Mouse (Mus musculus) C2C12 (cell line): ENCODE results near the gene 6430571L13Rik. TPM values are rescaled to one million over a fixed set of nuclear protein-coding genes. Genes with fewer than 3 reads are reported as not detected.

Experiments
- H3K27me3 ChIP-seq: one replicate; pipeline ENCODE4 v1.6.1; 2011; ENCODE audit not compliant: control insufficient read depth, insufficient read depth, insufficient read length
- H3K36me3 ChIP-seq: one replicate; pipeline ENCODE4 v1.6.1; 2011; ENCODE audit not compliant: control insufficient read depth, insufficient read depth
- H3K4me3 ChIP-seq: one replicate; pipeline ENCODE4 v1.5.1; 2011; ENCODE audit warnings: mild to moderate bottlenecking, control low read depth; ENCODE audit not compliant: poor library complexity, insufficient read depth, severe bottlenecking
- H3K79me2 ChIP-seq: one replicate; pipeline ENCODE4 v1.6.1; 2011; ENCODE audit not compliant: control insufficient read depth, insufficient read depth
- H3K79me3 ChIP-seq: one replicate; pipeline ENCODE4 v1.6.1; 2011; ENCODE audit warnings: low read depth, control low read depth
- H3ac ChIP-seq: one replicate; pipeline ENCODE3; 2011; ENCODE audit warnings: low read depth; ENCODE audit not compliant: control insufficient read depth, insufficient read length
- CEBPB ChIP-seq: IDR thresholded peaks from one replicate; pipeline ENCODE4 v1.6.1; 2011; ENCODE audit warnings: low read depth, mild to moderate bottlenecking, control low read depth, moderate library complexity
- CTCF ChIP-seq: IDR thresholded peaks from one replicate; pipeline ENCODE4 v1.5.1; 2011; ENCODE audit not compliant: control insufficient read depth, insufficient read depth, insufficient read length
- FOSL1 ChIP-seq: IDR thresholded peaks from one replicate; pipeline ENCODE4 v1.8.0; 2011; ENCODE audit warnings: mild to moderate bottlenecking, low read length; ENCODE audit not compliant: poor library complexity, insufficient read depth, severe bottlenecking
- MAX ChIP-seq: IDR thresholded peaks from one replicate; pipeline ENCODE4 v1.6.1; 2011; ENCODE audit warnings: mild to moderate bottlenecking, control low read depth
- MYOD1 ChIP-seq: IDR thresholded peaks from one replicate; pipeline ENCODE4 v1.6.1; 2011; ENCODE audit warnings: low read depth; ENCODE audit not compliant: control insufficient read depth, insufficient read length
- MYOG ChIP-seq: IDR thresholded peaks from one replicate; pipeline ENCODE4 v1.6.1; 2011; ENCODE audit not compliant: control insufficient read depth, insufficient read length; ENCODE audit errors: extremely low read depth
- USF1 ChIP-seq: IDR thresholded peaks from one replicate; pipeline ENCODE4 v1.6.1; 2011; ENCODE audit warnings: low read depth, mild to moderate bottlenecking, control low read depth, moderate library complexity
- polyA plus RNA-seq: library from polyadenylated mRNA; unstranded; fragments of >200 nt; fragmentation: generic; extraction: Trizol; gene quantifications from one replicate; pipeline ENCODE4 v1.2.1, GENCODE M21; 2012; ENCODE audit warnings: missing spikeins

6430571L13Rik gene
- polyA plus RNA-seq, 1 experiment, result 0.04 TPM

- Histone ChIP-seq H3K79me3 (no peaks in the 10 kb centered on the region), H3K4me3 (no peak overlapping the region), H3K36me3 (no peaks in the 10 kb centered on the region), H3ac (no peak overlapping the region), H3K27me3 (peaks cover 33% of the 10 kb centered on the region), H3K79me2 (no peaks in the 10 kb centered on the region)
- no peak for TF ChIP-seq MYOD1
- TF ChIP-seq CTCF, result no peak
- TF ChIP-seq MAX, result no peak
- TF ChIP-seq MYOG, result no peak
- no peak for TF ChIP-seq FOSL1
- no peak for TF ChIP-seq CEBPB
- TF ChIP-seq USF1, result no peak
Observed at GRCm38 (mm10) chr9:107340911-107341645, 676 bp downstream of the 6430571L13Rik start.

GRCm38 (mm10) chr9:107342201-107342709 is 1.9 kb downstream of the 6430571L13Rik start:
- Histone ChIP-seq H3K79me3 (no peaks in the 10 kb centered on the region), H3ac (no peak overlapping the region), H3K36me3 (no peaks in the 10 kb centered on the region), H3K79me2 (no peaks in the 10 kb centered on the region), H3K4me3 (no peak overlapping the region), H3K27me3 (peaks cover 42% of the 10 kb centered on the region)
- TF ChIP-seq CTCF, result no peak
- no peak for TF ChIP-seq MYOG
- no peak for TF ChIP-seq MAX
- no peak for TF ChIP-seq MYOD1
- no peak for TF ChIP-seq FOSL1
- TF ChIP-seq USF1, result no peak
- no peak for TF ChIP-seq CEBPB

- Histone ChIP-seq H3ac (no peak overlapping the region), H3K79me2 (no peaks in the 10 kb centered on the region), H3K4me3 (no peak overlapping the region), H3K36me3 (no peaks in the 10 kb centered on the region), H3K27me3 (peaks cover 50% of the 10 kb centered on the region), H3K79me3 (no peaks in the 10 kb centered on the region)
- TF ChIP-seq MYOD1 (no peak), MAX (no peak), CEBPB (no peak), CTCF (no peak), USF1 (no peak), MYOG (no peak), FOSL1 (no peak)
Observed at GRCm38 (mm10) chr9:107343146-107343943, 2.9 kb downstream of the 6430571L13Rik start.

- Histone ChIP-seq H3ac (no peak overlapping the region), H3K27me3 (peaks cover 57% of the 10 kb centered on the region), H3K79me3 (no peaks in the 10 kb centered on the region), H3K79me2 (no peaks in the 10 kb centered on the region), H3K4me3 (no peak overlapping the region), H3K36me3 (no peaks in the 10 kb centered on the region)
- TF ChIP-seq CEBPB (no peak), MYOG (no peak), MAX (no peak), FOSL1 (no peak), USF1 (no peak), MYOD1 (no peak), CTCF (no peak)
Observed at GRCm38 (mm10) chr9:107344027-107344426, 3.6 kb downstream of the 6430571L13Rik start.

GRCm38 (mm10) chr9:107346081-107346480 is 5.7 kb downstream of the 6430571L13Rik start:
- no peak overlapping the region for H3K4me3 ChIP-seq
- H3K36me3 ChIP-seq, result no peaks in the 10 kb centered on the region
- no peaks in the 10 kb centered on the region for H3K79me3 ChIP-seq
- no peak for TF ChIP-seq MYOG
- TF ChIP-seq MAX, result no peak
- no peak for TF ChIP-seq CEBPB
- no peak for TF ChIP-seq FOSL1
- no peak for TF ChIP-seq MYOD1
- no peak for TF ChIP-seq CTCF
- TF ChIP-seq USF1, result no peak
- no peak overlapping the region for H3ac ChIP-seq
- peaks cover 71% of the 10 kb centered on the region for H3K27me3 ChIP-seq
- no peaks in the 10 kb centered on the region for H3K79me2 ChIP-seq
